Mouse (Mus musculus) neural tube, embryonic 11.5 days (tissue): ENCODE data around the gene Zfp870. TPM values are rescaled to one million over a fixed set of nuclear protein-coding genes. Genes with fewer than 3 reads are reported as not detected.
A peak's percentile ranks its signal among the peaks of the same experiment; 100 is the strongest.

Source experiments
- ATAC-seq: fragments of 200-750 bp; cut with Nextera tagmentation; 2 replicates; pipeline ENCODE4 v1.8.0; 2017; ENCODE audit warnings: moderate number of reproducible peaks, mild to moderate bottlenecking, moderate TSS enrichment, moderate library complexity; ENCODE audit not compliant: insufficient read depth, low FRiP score, low TSS enrichment
- DNase-seq: peaks from one replicate; pipeline ENCODE4 v3.0.0-alpha.2; 2015; ENCODE audit warnings: low spot score
- H3K27ac ChIP-seq: fragments of 300-500 bp; sonication (generic); 2 replicates; pipeline ENCODE4 v1.5.1; 2014; ENCODE audit warnings: low read depth, mild to moderate bottlenecking, low read length
- H3K27me3 ChIP-seq: fragments of 300-500 bp; sonication (generic); 2 replicates; pipeline ENCODE4 v1.6.1; 2014; ENCODE audit warnings: mild to moderate bottlenecking, low read length, mixed read lengths; ENCODE audit not compliant: control insufficient read depth, insufficient read depth
- H3K36me3 ChIP-seq: fragments of 300-500 bp; sonication (generic); 2 replicates; pipeline ENCODE4 v1.6.1; 2014; ENCODE audit warnings: mild to moderate bottlenecking, low read length, moderate library complexity, mixed read lengths; ENCODE audit not compliant: control insufficient read depth, insufficient read depth
- H3K4me1 ChIP-seq: fragments of 300-500 bp; sonication (generic); 2 replicates; pipeline ENCODE4 v1.6.1; 2014; ENCODE audit warnings: low read length, mixed read lengths; ENCODE audit not compliant: control insufficient read depth, insufficient read depth
- H3K4me2 ChIP-seq: fragments of 300-500 bp; sonication (generic); 2 replicates; pipeline ENCODE4 v1.6.1; 2014; ENCODE audit warnings: low read depth, mild to moderate bottlenecking, moderate library complexity
- H3K4me3 ChIP-seq: fragments of 300-500 bp; sonication (generic); 2 replicates; pipeline ENCODE4 v1.5.1; 2014; ENCODE audit warnings: low read depth, low read length
- H3K9ac ChIP-seq: fragments of 300-500 bp; sonication (generic); 2 replicates; pipeline ENCODE4 v1.6.1; 2014; ENCODE audit warnings: mild to moderate bottlenecking, low read length
- H3K9me3 ChIP-seq: fragments of 300-500 bp; sonication (generic); 2 replicates; pipeline ENCODE4 v1.6.1; 2016; ENCODE audit warnings: low read length; ENCODE audit not compliant: control insufficient read depth
- WGBS: fragments of 180-500 bp; shearing (Covaris S2); extraction: QIAGEN DNeasy Blood & Tissue Kit; methylation state at CpG from one replicate; pipeline ENCODE4 v1.1.7; 2014; 5-methylcytosine and 5-hydroxymethylcytosine counted together
- polyA plus RNA-seq: library from polyadenylated mRNA; unstranded; fragments of >200 nt; fragmentation: Nextera tagmentation; extraction: Ambion mirVana; gene quantifications from 2 replicates; pipeline ENCODE4 v1.2.1, GENCODE M21; 2014

The Zfp870 gene
- polyA plus RNA-seq, 1 experiment from 2014 or later = 9.8 TPM

GRCm38 (mm10) chr17:32906172-32906571 lies 14.7 kb upstream of the Zfp870 start:
- H3K4me2 ChIP-seq = no peak overlapping the region
- 77% methylated on average over 10 of the region's 10 CpGs for WGBS
- no peaks in the 10 kb centered on the region for H3K27me3 ChIP-seq
- no peak overlapping the region for H3K27ac ChIP-seq
- no peak overlapping the region for H3K9ac ChIP-seq
- no peak for DNase-seq
- no peaks in the 10 kb centered on the region for H3K4me1 ChIP-seq
- ATAC-seq = no peak
- H3K4me3 ChIP-seq = no peak overlapping the region
- no peaks in the 10 kb centered on the region for H3K36me3 ChIP-seq
- no peaks in the 10 kb centered on the region for H3K9me3 ChIP-seq

- H3K9ac ChIP-seq = no peak overlapping the region
- no peak overlapping the region for H3K27ac ChIP-seq
- H3K4me2 ChIP-seq = peak overlapping the region; percentile 31
- no peaks in the 10 kb centered on the region for H3K9me3 ChIP-seq
- no peak overlapping the region for H3K4me3 ChIP-seq
- H3K4me1 ChIP-seq = no peaks in the 10 kb centered on the region
- DNase-seq = peak; percentile 55
- H3K36me3 ChIP-seq = no peaks in the 10 kb centered on the region
- no peaks in the 10 kb centered on the region for H3K27me3 ChIP-seq
- 11% methylated on average over 19 of the region's 19 CpGs for WGBS
- no peak for ATAC-seq
Observed at GRCm38 (mm10) chr17:32905239-32905638, 13.8 kb upstream of the Zfp870 start.

GRCm38 (mm10) chr17:32904414-32904813 lies 13.0 kb upstream of the Zfp870 start:
- no peak overlapping the region for H3K9ac ChIP-seq
- no peaks in the 10 kb centered on the region for H3K36me3 ChIP-seq
- no peak for ATAC-seq
- no peak overlapping the region for H3K4me3 ChIP-seq
- DNase-seq = no peak
- WGBS = 57% methylated on average over 2 of the region's 2 CpGs
- no peaks in the 10 kb centered on the region for H3K27me3 ChIP-seq
- no peak overlapping the region for H3K27ac ChIP-seq
- H3K4me2 ChIP-seq = no peak overlapping the region
- no peaks in the 10 kb centered on the region for H3K4me1 ChIP-seq
- no peaks in the 10 kb centered on the region for H3K9me3 ChIP-seq

- H3K27me3 ChIP-seq = no peaks in the 10 kb centered on the region
- ATAC-seq (no peak), DNase-seq (no peak)
- H3K9me3 ChIP-seq = no peaks in the 10 kb centered on the region
- WGBS = 56% methylated on average over 1 of the region's 1 CpGs
- H3K4me2 ChIP-seq = no peak overlapping the region
- H3K4me3 ChIP-seq = no peak overlapping the region
- no peaks in the 10 kb centered on the region for H3K36me3 ChIP-seq
- H3K9ac ChIP-seq = no peak overlapping the region
- no peaks in the 10 kb centered on the region for H3K4me1 ChIP-seq
- no peak overlapping the region for H3K27ac ChIP-seq
Observed at GRCm38 (mm10) chr17:32901751-32902525, 10.5 kb upstream of the Zfp870 start.

GRCm38 (mm10) chr17:32895421-32895820 lies 4.0 kb upstream of the Zfp870 start:
- WGBS = 93% methylated on average over 4 of the region's 4 CpGs
- H3K4me1 ChIP-seq = 0 out of 2 replicates have a peak, but pooled peaks cover 1% of the 10 kb centered on the region
- no peak overlapping the region for H3K27ac ChIP-seq
- no peaks in the 10 kb centered on the region for H3K9me3 ChIP-seq
- no peaks in the 10 kb centered on the region for H3K27me3 ChIP-seq
- H3K4me2 ChIP-seq = no peak overlapping the region
- no peak for ATAC-seq
- no peak for DNase-seq
- H3K36me3 ChIP-seq = no peaks in the 10 kb centered on the region
- H3K4me3 ChIP-seq = no peak overlapping the region
- no peak overlapping the region for H3K9ac ChIP-seq

GRCm38 (mm10) chr17:32893901-32894300 lies 2.5 kb upstream of the Zfp870 start:
- Histone ChIP-seq H3K4me1 (0 out of 2 replicates have a peak, but pooled peaks cover 4% of the 10 kb centered on the region), H3K27ac (no peak overlapping the region), H3K4me2 (no peak overlapping the region), H3K9ac (no peak overlapping the region), H3K36me3 (no peaks in the 10 kb centered on the region), H3K9me3 (no peaks in the 10 kb centered on the region), H3K4me3 (no peak overlapping the region), H3K27me3 (no peaks in the 10 kb centered on the region)
- no peak for ATAC-seq
- WGBS = 79% methylated on average over 3 of the region's 3 CpGs
- DNase-seq = no peak

GRCm38 (mm10) chr17:32890852-32891238 lies 597 bp downstream of the Zfp870 start:
- peak overlapping the region; percentile 46 for H3K4me2 ChIP-seq
- WGBS = 4% methylated on average over 10 of the region's 11 CpGs
- H3K27ac ChIP-seq = peak overlapping the region; percentile 49
- no peaks in the 10 kb centered on the region; the same call in 1 of the 2 replicates for H3K36me3 ChIP-seq
- no peaks in the 10 kb centered on the region for H3K9me3 ChIP-seq
- ATAC-seq (no peak; the same call in 1 of the 2 replicates), DNase-seq (no peak)
- H3K4me1 ChIP-seq = 0 out of 2 replicates have a peak, but pooled peaks cover 4% of the 10 kb centered on the region
- no peaks in the 10 kb centered on the region for H3K27me3 ChIP-seq
- peak overlapping the region; percentile 56 for H3K4me3 ChIP-seq
- H3K9ac ChIP-seq = peak overlapping the region; percentile 49

GRCm38 (mm10) chr17:32889611-32890010 lies 1.8 kb downstream of the Zfp870 start:
- Histone ChIP-seq H3K4me2 (no peak overlapping the region), H3K36me3 (peaks cover 4% of the 10 kb centered on the region), H3K27me3 (no peaks in the 10 kb centered on the region), H3K4me1 (0 out of 2 replicates have a peak, but pooled peaks cover 4% of the 10 kb centered on the region), H3K4me3 (no peak overlapping the region), H3K27ac (no peak overlapping the region), H3K9ac (no peak overlapping the region), H3K9me3 (no peaks in the 10 kb centered on the region)
- 93% methylated on average over 6 of the region's 6 CpGs for whole genome bisulfite sequencing
- DNase-seq (no peak), ATAC-seq (no peak)
